Mouse (Mus musculus) G1E (cell line): ENCODE measurements around the gene Col6a4. TPM values are rescaled to one million over a fixed set of nuclear protein-coding genes. Genes with fewer than 3 reads are reported as not detected.

Experiments used
- ATAC-seq: 2 replicates; pipeline ENCODE4 v1.8.0; 2016; ENCODE audit warnings: mild to moderate bottlenecking; ENCODE audit not compliant: insufficient number of reproducible peaks, poor library complexity, low FRiP score, severe bottlenecking; ENCODE audit errors: extremely low read depth
- DNase-seq: peaks from one replicate; pipeline ENCODE4 v3.0.0; 2012; ENCODE audit warnings: low spot score
- H3K27me3 ChIP-seq: 2 replicates; pipeline ENCODE4 v1.6.1; 2012; ENCODE audit warnings: mild to moderate bottlenecking, low read length, inconsistent platforms; ENCODE audit not compliant: insufficient read depth
- H3K36me3 ChIP-seq: replicated peaks from 2 replicates; pipeline ENCODE3; 2012; ENCODE audit warnings: mild to moderate bottlenecking, inconsistent platforms
- H3K4me1 ChIP-seq: 2 replicates; pipeline ENCODE4 v1.6.1; 2012; ENCODE audit warnings: low read depth, low read length, inconsistent platforms, mixed read lengths; ENCODE audit not compliant: insufficient read depth
- H3K4me3 ChIP-seq: 2 replicates; pipeline ENCODE4 v1.5.1; 2012; ENCODE audit warnings: low read depth, mild to moderate bottlenecking, inconsistent platforms, low read length, moderate library complexity, mixed read lengths
- H3K9me3 ChIP-seq: replicated peaks from 2 replicates; pipeline ENCODE4 v1.6.1; 2012; ENCODE audit warnings: inconsistent platforms
- CTCF ChIP-seq: IDR thresholded peaks from 2 replicates; pipeline ENCODE4 v1.5.1; 2012; ENCODE audit warnings: low read depth, low read length, inconsistent platforms, mixed read lengths
- GATA1 ChIP-seq: IDR thresholded peaks from 2 replicates; pipeline ENCODE4 v1.6.1; 2012; ENCODE audit warnings: borderline replicate concordance, low read length, inconsistent platforms, mixed read lengths
- GATA2 ChIP-seq: IDR thresholded peaks from 2 replicates; pipeline ENCODE4 v1.6.1; 2012; ENCODE audit warnings: low read depth, low read length, inconsistent platforms, borderline replicate concordance
- POLR2AphosphoS5 ChIP-seq: IDR thresholded peaks from 2 replicates; pipeline ENCODE4 v1.6.1; 2012; ENCODE audit warnings: low read depth, low read length, inconsistent platforms; ENCODE audit not compliant: insufficient replicate concordance
- TAL1 ChIP-seq: conservative IDR thresholded peaks from 2 replicates; pipeline ENCODE4 v1.6.1; 2012; ENCODE audit warnings: low read depth, low read length, inconsistent platforms, mixed read lengths
- polyA plus RNA-seq: library from polyadenylated mRNA; stranded (reverse); fragments of >175 nt; gene quantifications from 2 replicates; pipeline ENCODE4 v1.2.3, GENCODE M21; 2012
- total RNA-seq, 2 experiments: library from RNA; stranded (forward) in 1 of 2; stranded (reverse) in 1 of 2; fragments of 200-1000 nt in 1 of 2; fragments of >200 nt in 1 of 2; fragmentation: Nextera tagmentation in 1 of 2; gene quantifications; 2 replicates each; pipeline ENCODE4 v1.2.3; 2014 to 2017

The Col6a4 gene
- total and polyA plus RNA-seq, 3 experiments = 0.38 TPM; not detected in 2

GRCm38 (mm10) chr9:106077953-106078352 is 18.6 kb downstream of the Col6a4 start:
- TF ChIP-seq CTCF = no peak
- TF ChIP-seq GATA1 = no peak
- no peak for TF ChIP-seq POLR2AphosphoS5
- no peak for TF ChIP-seq TAL1
- no peak for TF ChIP-seq GATA2
- no peaks in the 10 kb centered on the region for H3K27me3 ChIP-seq
- H3K4me3 ChIP-seq = no peak overlapping the region
- DNase-seq (no peak), ATAC-seq (no peak)
- no peaks in the 10 kb centered on the region for H3K36me3 ChIP-seq
- H3K4me1 ChIP-seq = no peaks in the 10 kb centered on the region
- H3K9me3 ChIP-seq = no peaks in the 10 kb centered on the region

- TF ChIP-seq TAL1 (no peak), GATA1 (no peak), POLR2AphosphoS5 (no peak), CTCF (no peak), GATA2 (no peak)
- peaks cover 5% of the 10 kb centered on the region for H3K4me1 ChIP-seq
- ATAC-seq (no peak), DNase-seq (no peak)
- no peaks in the 10 kb centered on the region for H3K9me3 ChIP-seq
- no peaks in the 10 kb centered on the region for H3K36me3 ChIP-seq
- H3K4me3 ChIP-seq = no peak overlapping the region
- no peaks in the 10 kb centered on the region for H3K27me3 ChIP-seq
Observed at GRCm38 (mm10) chr9:106076234-106076633, 20.3 kb downstream of the Col6a4 start.

DNA sequence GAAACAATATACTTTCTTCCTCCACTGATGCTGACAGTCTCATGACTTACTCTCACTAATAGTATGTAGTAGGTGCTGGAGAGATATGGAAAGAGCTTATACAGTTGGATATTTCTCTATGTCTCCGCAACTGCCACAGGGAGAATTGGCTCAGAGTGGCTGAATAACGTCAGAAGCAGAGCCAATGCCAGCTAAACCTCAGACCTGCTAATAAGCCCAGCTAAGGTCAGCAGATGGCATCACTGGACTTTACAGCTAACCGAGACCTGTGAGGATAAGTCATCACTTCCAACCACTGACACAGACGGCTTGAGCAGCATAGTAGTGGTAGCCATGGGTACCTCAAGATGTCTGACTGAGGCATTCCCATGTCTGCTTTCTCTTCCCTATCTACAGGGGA is 22.6 kb downstream of the Col6a4 start:
- Histone ChIP-seq H3K9me3 (no peaks in the 10 kb centered on the region), H3K4me3 (no peak overlapping the region), H3K36me3 (no peaks in the 10 kb centered on the region), H3K27me3 (no peaks in the 10 kb centered on the region), H3K4me1 (peaks cover 5% of the 10 kb centered on the region)
- TF ChIP-seq POLR2AphosphoS5 (no peak), CTCF (no peak), GATA2 (no peak), GATA1 (no peak)
- no peak for DNase-seq
- no peak for ATAC-seq

GRCm38 (mm10) chr9:106071651-106072050 is 24.9 kb downstream of the Col6a4 start:
- Histone ChIP-seq H3K27me3 (no peaks in the 10 kb centered on the region), H3K4me3 (no peak overlapping the region), H3K36me3 (no peaks in the 10 kb centered on the region), H3K4me1 (peaks cover 5% of the 10 kb centered on the region), H3K9me3 (no peaks in the 10 kb centered on the region)
- peak; percentile 57 for ATAC-seq
- DNase-seq = no peak
- no peak for TF ChIP-seq GATA1
- no peak for TF ChIP-seq TAL1
- no peak for TF ChIP-seq GATA2
- no peak for TF ChIP-seq CTCF
- TF ChIP-seq POLR2AphosphoS5 = no peak

GRCm38 (mm10) chr9:106053446-106053845 is 43.1 kb downstream of the Col6a4 start:
- DNase-seq = no peak
- no peak overlapping the region for H3K4me3 ChIP-seq
- no peaks in the 10 kb centered on the region for H3K9me3 ChIP-seq
- no peaks in the 10 kb centered on the region for H3K4me1 ChIP-seq
- TF ChIP-seq GATA1 = no peak
- ATAC-seq = no peak
- H3K27me3 ChIP-seq = no peaks in the 10 kb centered on the region
- no peaks in the 10 kb centered on the region for H3K36me3 ChIP-seq

- H3K36me3 ChIP-seq = no peaks in the 10 kb centered on the region
- H3K27me3 ChIP-seq = no peaks in the 10 kb centered on the region
- no peak overlapping the region for H3K4me3 ChIP-seq
- H3K9me3 ChIP-seq = no peaks in the 10 kb centered on the region
- no peak for DNase-seq
- TF ChIP-seq CTCF (no peak), GATA2 (no peak), TAL1 (no peak), POLR2AphosphoS5 (no peak), GATA1 (no peak)
- ATAC-seq = no peak
- no peaks in the 10 kb centered on the region for H3K4me1 ChIP-seq
Observed at GRCm38 (mm10) chr9:106043921-106044503, 52.6 kb downstream of the Col6a4 start.
